Mouse (Mus musculus): ENCODE measurements around the gene Setd7. TPM values are rescaled to one million over a fixed set of nuclear protein-coding genes. Genes with fewer than 3 reads are reported as not detected.
A peak's percentile ranks its signal among the peaks of the same experiment; 100 is the strongest.

Gene Setd7
- polyA plus RNA-seq, 1 experiment from 2014 or later: 3.9 TPM

DNA sequence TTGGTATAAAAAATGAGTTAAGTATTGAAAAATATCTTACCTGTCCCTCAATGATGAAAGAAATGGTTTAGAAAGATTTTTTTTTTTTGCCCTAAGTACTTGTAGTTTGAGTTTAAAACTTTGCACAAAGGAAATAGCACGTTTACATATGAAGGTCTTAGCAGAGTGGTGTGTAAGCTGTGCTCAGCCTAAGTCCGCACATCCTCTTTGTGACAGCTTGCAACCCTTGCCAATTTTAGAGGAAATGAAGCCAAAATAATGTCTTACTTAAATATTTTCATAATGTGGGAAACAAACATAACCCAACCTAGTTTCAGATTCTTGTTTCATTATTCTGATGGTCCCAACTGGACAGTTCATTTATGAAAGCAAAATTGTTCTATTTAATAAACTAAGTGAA is 66.2 kb downstream of the Setd7 start:
- H3K9me3 ChIP-seq: no peaks in the 10 kb centered on the region
- H3K4me1 ChIP-seq: no peaks in the 10 kb centered on the region
- DNase-seq (ENCODE audit: low spot score): no peak
- no peak overlapping the region for H3K27ac ChIP-seq
- H3K27me3 ChIP-seq (ENCODE audit: insufficient read depth, poor library complexity, severe bottlenecking): no peaks in the 10 kb centered on the region
- WGBS: 91% methylated on average over 2 of the region's 2 CpGs
- peaks cover 19% of the 10 kb centered on the region for H3K36me3 ChIP-seq
- no peak overlapping the region for H3K4me3 ChIP-seq

DNA sequence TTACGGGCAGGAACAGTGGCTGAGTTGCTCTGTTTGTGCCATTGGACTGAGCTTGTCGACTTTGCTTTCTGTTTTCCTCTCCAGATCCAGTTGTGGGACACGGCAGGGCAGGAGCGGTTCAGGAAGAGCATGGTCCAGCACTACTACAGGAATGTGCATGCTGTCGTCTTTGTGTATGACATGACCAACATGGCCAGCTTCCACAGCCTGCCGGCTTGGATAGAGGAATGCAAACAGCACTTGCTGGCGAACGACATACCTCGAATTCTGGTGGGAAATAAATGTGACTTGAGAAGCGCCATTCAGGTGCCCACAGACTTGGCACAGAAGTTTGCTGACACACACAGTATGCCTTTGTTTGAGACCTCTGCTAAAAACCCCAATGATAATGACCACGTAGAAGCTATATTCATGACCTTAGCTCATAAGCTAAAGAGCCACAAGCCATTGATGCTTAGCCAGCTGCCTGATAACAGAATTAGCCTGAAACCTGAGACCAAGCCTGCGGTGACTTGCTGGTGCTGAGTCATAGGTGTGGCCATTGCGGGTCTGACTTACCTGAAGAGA is 67.3 kb downstream of the Setd7 start:
- no peak overlapping the region for H3K27ac ChIP-seq
- DNase-seq (ENCODE audit: low spot score): peak; percentile 75
- no peak overlapping the region for H3K4me3 ChIP-seq
- no peaks in the 10 kb centered on the region for H3K4me1 ChIP-seq
- H3K27me3 ChIP-seq (ENCODE audit: insufficient read depth, poor library complexity, severe bottlenecking): no peaks in the 10 kb centered on the region
- no peaks in the 10 kb centered on the region for H3K9me3 ChIP-seq
- 72% methylated on average over 13 of the region's 13 CpGs for WGBS
- peaks cover 19% of the 10 kb centered on the region for H3K36me3 ChIP-seq

DNA sequence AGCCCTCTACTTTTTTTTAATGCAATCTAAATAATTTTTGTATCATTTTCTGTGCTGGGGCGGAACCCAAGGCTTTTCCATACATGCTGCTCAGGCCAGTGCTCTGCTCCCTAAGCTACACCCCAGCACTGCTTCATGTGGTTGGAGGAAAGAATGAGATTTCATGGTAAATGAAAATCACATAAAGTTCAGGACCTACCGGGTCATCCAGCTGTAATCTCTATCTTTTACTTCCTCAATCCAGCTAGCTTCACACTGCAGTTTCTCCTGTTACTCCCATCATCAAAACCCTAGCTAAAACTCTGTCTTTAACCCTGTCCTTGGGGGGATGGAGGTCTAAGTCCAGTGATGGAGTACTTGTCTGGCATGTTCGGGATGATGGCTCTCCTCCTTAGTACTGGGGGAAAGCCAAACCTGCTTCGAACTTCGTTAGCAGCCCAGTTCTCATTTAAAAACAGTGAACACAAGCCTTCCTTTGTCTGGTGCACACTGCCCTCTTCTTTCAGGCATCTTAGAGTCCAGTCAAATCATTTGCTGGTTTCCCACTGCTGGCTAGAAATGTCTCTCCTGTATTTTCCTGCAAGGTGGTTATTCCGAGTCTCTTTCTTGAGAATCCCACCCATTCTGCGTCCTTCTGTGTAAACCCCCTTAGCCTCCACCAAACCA is 70.5 kb downstream of the Setd7 start:
- DNase-seq (ENCODE audit: low spot score): peak; percentile 50
- Histone ChIP-seq H3K4me1 (peaks cover 4% of the 10 kb centered on the region), H3K27me3 (ENCODE audit: insufficient read depth, poor library complexity, severe bottlenecking) (no peaks in the 10 kb centered on the region), H3K9me3 (no peaks in the 10 kb centered on the region), H3K27ac (no peak overlapping the region), H3K36me3 (peaks cover 25% of the 10 kb centered on the region), H3K4me3 (no peak overlapping the region)
- WGBS: 82% methylated on average over 7 of the region's 7 CpGs

DNA sequence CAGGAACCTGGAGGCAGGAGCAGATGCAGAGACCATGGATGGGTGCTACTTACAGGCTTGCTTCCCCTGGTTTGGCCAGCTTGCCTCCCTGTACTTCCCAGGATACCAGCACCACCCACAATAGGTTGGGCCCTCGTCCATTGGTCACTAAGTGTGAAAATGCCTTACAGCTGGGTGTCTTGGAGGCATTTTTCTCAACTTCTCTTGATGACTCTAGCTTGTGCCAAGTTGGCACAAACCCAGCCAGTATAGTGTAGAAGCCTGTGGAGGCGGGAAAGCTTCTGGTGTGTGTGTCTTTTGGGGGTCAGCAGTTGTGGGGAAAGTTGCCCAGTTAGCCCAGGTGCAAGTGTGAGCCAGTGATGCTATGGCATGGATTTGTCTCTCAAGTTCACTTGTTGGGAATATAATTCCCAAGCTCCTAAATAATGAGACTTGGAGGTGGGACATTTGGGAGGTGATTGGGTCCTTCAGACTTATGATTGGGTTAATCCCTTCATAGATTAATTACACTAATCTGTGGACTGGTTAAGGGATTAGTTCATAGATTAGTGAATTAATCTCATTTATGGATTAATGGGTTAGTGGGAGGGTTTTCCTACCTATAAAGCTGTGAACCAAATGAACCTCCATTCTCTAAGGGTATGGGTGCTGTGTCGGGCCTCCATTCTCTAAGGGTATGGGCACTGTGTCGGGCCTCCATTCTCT is 74.0 kb downstream of the Setd7 start:
- peak; percentile 68 for DNase-seq (ENCODE audit: low spot score)
- Histone ChIP-seq H3K9me3 (no peaks in the 10 kb centered on the region), H3K4me3 (no peak overlapping the region), H3K27ac (no peak overlapping the region), H3K36me3 (peaks cover 6% of the 10 kb centered on the region; the same call in 1 of the 2 replicates), H3K27me3 (ENCODE audit: insufficient read depth, poor library complexity, severe bottlenecking) (no peaks in the 10 kb centered on the region), H3K4me1 (peaks cover 16% of the 10 kb centered on the region)
- WGBS: 95% methylated on average over 4 of the region's 4 CpGs

DNA sequence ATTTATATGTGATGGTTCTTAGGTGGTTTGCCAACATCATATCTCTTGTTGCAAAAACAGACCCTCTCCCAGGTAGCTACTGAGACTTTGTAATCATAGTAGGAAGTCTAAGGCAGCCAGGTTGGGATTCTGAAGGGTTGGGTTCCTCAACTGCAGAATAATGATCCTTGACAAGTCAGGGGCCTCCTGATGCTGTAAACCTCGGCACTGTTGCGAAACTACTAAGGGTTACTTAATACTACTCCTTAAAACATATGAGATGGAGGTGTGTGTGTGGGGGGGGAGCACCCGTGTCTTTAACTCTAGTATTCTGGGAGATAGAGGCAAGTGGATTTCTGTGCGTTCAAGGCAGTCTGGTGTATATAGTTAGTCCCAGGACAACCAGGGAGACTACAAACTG is 75.3 kb downstream of the Setd7 start:
- no peak for DNase-seq (ENCODE audit: low spot score)
- H3K9me3 ChIP-seq: no peaks in the 10 kb centered on the region
- WGBS: 81% methylated on average over 4 of the region's 4 CpGs

DNA sequence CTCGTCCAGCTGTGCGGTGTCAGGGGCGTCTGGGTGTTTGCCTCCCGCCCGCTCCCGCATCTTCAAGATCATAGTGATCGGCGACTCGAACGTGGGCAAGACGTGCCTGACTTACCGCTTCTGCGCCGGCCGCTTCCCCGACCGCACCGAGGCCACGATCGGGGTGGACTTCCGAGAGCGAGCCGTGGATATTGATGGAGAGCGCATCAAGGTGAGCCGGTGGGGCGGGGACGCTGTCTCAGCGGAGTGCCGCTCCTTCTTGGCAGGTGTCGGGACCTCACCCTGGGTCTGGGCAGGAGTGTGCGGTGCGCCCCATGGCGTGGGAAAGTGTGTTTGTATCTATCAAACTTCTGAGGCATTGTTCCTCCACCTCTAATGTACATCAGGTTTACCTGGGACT is 76.3 kb downstream of the Setd7 start:
- no peaks in the 10 kb centered on the region for H3K9me3 ChIP-seq
- no peak for DNase-seq (ENCODE audit: low spot score)

More for the DNA sequence above, 75.3 kb downstream of the Setd7 start:
- H3K27me3 ChIP-seq (ENCODE audit: insufficient read depth, poor library complexity, severe bottlenecking): no peaks in the 10 kb centered on the region
- H3K36me3 ChIP-seq: peaks cover 6% of the 10 kb centered on the region; the same call in 1 of the 2 replicates
- peaks cover 16% of the 10 kb centered on the region for H3K4me1 ChIP-seq
- no peak overlapping the region for H3K27ac ChIP-seq
- peak overlapping the region; percentile 71 for H3K4me3 ChIP-seq

DNA sequence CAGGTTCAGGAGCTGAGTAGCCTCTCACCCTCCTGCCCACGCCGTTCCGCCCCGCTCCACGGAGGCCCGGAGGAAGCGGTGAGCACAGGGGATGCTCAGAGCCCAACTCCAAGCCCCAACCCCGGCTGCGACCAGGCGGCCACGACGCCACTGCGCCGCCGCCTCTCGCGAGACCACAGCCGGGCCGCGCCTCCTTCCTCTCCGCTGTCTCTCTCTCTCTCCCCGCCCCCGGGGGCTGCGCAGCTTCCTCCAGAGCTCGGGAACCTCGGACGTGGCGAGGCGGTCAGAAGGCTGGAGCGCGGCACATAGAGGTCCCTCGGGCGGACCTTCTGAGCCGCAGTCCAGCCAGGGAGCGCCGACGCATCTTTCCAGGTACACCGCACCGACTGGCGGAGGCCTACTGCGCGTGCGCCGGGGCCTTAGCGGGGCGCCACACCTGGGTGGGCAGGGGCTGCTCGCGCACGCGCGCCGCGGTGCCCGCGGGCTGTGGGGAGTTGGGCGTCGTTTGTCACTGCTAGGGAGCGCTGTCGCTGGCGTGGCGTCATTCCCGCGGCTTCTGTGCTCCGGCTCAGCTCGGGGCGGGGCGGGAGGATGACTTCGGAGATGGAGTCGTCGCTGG is 76.8 kb downstream of the Setd7 start, which contains the start of gene Rab33b:
Rab33b (plus strand) TSS at position 180 of the 619 bp plus-strand sequence.
- Histone ChIP-seq H3K4me1 (peaks cover 16% of the 10 kb centered on the region), H3K9me3 (no peaks in the 10 kb centered on the region), H3K36me3 (peaks cover 6% of the 10 kb centered on the region; the same call in 1 of the 2 replicates), H3K4me3 (peak within 1 kb of the TSS; percentile 71), H3K27ac (peak within 1 kb of the TSS; percentile 98), H3K27me3 (ENCODE audit: insufficient read depth, poor library complexity, severe bottlenecking) (no peaks in the 10 kb centered on the region)
- peak; percentile 99 for DNase-seq (ENCODE audit: low spot score)
- WGBS: under 1% methylated on average over 70 of the region's 70 CpGs

More for the DNA sequence above, 76.3 kb downstream of the Setd7 start:
- Histone ChIP-seq H3K27ac (peak overlapping the region; percentile 98), H3K4me3 (peak overlapping the region; percentile 71), H3K4me1 (peaks cover 16% of the 10 kb centered on the region), H3K36me3 (peaks cover 6% of the 10 kb centered on the region; the same call in 1 of the 2 replicates), H3K27me3 (ENCODE audit: insufficient read depth, poor library complexity, severe bottlenecking) (no peaks in the 10 kb centered on the region)
- WGBS: under 1% methylated on average over 33 of the region's 33 CpGs

DNA sequence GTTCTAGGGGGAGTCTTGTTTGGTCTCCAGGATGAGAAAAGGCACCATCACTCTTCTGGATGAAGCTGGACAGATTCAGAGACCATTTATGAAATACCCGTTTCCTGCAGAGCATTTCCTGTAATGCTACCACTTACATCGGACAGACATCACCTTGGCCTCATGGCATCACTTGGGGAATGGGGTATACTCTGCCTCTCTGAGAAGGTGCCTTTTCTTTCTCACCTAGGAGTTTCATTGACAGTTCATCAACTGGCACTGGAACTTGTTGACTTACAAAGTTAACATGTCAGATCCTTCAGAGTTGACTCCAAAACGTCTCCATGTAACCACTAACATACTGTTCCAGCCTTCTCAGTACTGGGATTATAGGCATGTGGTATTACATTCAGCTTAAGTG is 77.9 kb downstream of the Setd7 start:
- WGBS: 67% methylated on average over 3 of the region's 3 CpGs
- H3K4me1 ChIP-seq: peaks cover 16% of the 10 kb centered on the region
- H3K36me3 ChIP-seq: peaks cover 4% of the 10 kb centered on the region; the same call in 1 of the 2 replicates

DNA sequence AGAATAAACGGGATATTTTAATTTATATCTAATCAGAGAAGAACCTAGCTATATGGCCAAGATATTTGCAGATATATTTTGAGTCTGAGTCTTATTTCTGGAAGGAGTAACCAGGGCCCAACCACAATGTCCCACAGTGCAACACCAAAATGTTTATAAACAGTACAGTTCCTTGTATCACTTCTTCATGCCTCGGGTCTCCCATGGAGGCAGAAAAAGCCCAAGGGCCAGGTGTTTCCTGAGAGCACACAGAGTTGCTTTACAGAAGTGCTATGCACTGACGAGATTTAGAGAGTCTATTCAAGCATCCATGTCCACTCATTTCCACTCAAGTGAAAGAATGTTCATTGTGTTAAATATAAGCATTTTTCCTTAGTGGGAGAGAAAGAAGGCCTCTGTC is 78.8 kb downstream of the Setd7 start:
- WGBS: 58% methylated on average over 3 of the region's 3 CpGs
- DNase-seq (ENCODE audit: low spot score): no peak
- no peaks in the 10 kb centered on the region for H3K27me3 ChIP-seq (ENCODE audit: insufficient read depth, poor library complexity, severe bottlenecking)
- no peaks in the 10 kb centered on the region for H3K9me3 ChIP-seq
- no peak overlapping the region for H3K4me3 ChIP-seq
- H3K27ac ChIP-seq: no peak overlapping the region
- peaks cover 4% of the 10 kb centered on the region; the same call in 1 of the 2 replicates for H3K36me3 ChIP-seq
- H3K4me1 ChIP-seq: peaks cover 16% of the 10 kb centered on the region

More for the DNA sequence above, 77.9 kb downstream of the Setd7 start:
- peak overlapping the region; percentile 98 for H3K27ac ChIP-seq
- no peak for DNase-seq (ENCODE audit: low spot score)
- no peaks in the 10 kb centered on the region for H3K9me3 ChIP-seq
- peak overlapping the region; percentile 71 for H3K4me3 ChIP-seq
- no peaks in the 10 kb centered on the region for H3K27me3 ChIP-seq (ENCODE audit: insufficient read depth, poor library complexity, severe bottlenecking)

DNA sequence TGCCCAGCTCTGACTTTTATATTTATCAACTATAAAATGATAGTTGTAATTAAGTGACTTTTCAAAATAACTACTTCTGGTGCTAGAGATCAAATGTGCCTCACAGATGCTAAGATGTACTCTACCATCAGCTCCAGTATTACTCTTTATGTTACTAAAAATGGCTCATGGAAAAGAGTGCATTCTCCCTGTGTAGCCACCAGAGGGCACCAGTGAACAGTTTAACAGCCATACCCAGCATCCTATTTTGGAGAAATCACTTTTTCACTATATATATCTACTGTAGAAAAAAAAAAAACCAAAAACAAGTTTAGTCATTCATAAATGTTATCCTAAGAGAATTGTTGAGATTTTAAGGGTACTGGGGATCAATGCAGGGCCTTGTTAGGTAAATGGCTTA is 79.6 kb downstream of the Setd7 start:
- Histone ChIP-seq H3K4me3 (no peak overlapping the region), H3K4me1 (peaks cover 16% of the 10 kb centered on the region), H3K36me3 (no peaks in the 10 kb centered on the region), H3K27ac (no peak overlapping the region), H3K9me3 (no peaks in the 10 kb centered on the region), H3K27me3 (ENCODE audit: insufficient read depth, poor library complexity, severe bottlenecking) (no peaks in the 10 kb centered on the region)
- DNase-seq (ENCODE audit: low spot score): no peak

DNA sequence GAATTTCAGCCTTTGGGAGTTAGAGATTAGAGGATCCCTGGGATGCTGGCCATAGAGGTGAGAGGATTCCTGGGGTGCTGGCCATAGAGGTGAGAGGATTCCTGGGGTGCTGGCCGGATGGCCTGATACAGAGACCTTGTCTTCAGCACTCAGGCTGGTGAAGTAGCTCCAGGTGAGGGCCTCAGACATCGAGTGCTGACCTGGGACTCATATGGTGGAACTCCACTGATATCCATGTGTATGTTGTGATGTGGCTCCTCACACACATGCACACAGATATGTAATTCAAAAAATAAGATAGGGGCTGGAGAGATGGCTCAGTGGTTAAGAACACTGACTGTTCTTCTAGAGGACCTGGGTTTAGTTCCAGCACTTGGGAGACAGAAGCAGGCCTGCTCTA is 80.8 kb downstream of the Setd7 start:
- Histone ChIP-seq H3K27ac (no peak overlapping the region), H3K27me3 (ENCODE audit: insufficient read depth, poor library complexity, severe bottlenecking) (no peaks in the 10 kb centered on the region), H3K4me3 (no peak overlapping the region), H3K4me1 (peaks cover 9% of the 10 kb centered on the region), H3K9me3 (no peaks in the 10 kb centered on the region), H3K36me3 (no peaks in the 10 kb centered on the region)
- 32% methylated on average over 2 of the region's 2 CpGs for WGBS
- DNase-seq (ENCODE audit: low spot score): no peak

DNA sequence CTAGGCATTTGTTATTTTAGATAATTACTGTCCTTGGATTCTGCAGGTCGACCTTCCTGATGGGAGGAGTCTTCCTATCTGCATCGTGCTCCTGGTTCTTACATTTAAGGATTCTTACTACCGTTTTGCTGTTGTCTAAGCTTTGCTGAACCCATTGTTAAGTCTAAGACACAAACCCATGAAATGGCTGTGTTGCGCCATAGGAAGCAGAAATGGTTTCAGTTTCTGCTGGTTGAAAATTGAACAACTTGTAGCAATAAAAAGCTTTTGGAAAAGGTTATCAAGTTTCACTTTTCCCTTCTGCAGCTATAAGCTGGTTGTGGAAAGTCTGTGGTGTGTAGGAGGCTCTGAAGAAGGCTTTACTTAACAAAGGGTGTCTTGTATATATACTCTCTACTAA is 85.0 kb downstream of the Setd7 start:
- Histone ChIP-seq H3K4me3 (no peak overlapping the region), H3K27me3 (ENCODE audit: insufficient read depth, poor library complexity, severe bottlenecking) (no peaks in the 10 kb centered on the region), H3K27ac (no peak overlapping the region), H3K9me3 (no peaks in the 10 kb centered on the region), H3K4me1 (no peaks in the 10 kb centered on the region), H3K36me3 (peaks cover 37% of the 10 kb centered on the region)
- DNase-seq (ENCODE audit: low spot score): no peak
- WGBS: 77% methylated on average over 4 of the region's 4 CpGs

DNA sequence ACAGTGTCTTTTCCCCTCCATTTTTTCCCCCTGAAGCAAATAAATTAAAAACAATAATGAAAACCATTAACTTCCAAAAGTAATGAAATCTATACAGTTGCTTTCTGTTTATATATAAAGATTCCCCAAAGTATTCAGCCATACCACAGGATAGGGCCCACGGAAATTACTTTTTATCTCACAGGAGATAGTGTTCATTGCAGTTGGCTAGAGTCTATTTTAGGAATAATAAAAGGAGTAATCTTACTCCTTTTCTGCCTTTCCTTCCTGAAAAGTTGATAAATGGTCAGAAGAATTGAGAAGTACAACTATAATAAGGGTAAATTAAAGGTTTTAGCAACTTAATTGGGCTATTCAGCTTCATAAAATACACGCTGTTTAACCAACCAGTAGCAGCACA is 92.1 kb downstream of the Setd7 start:
- no peaks in the 10 kb centered on the region for H3K9me3 ChIP-seq
- no peaks in the 10 kb centered on the region for H3K4me1 ChIP-seq
- H3K36me3 ChIP-seq: peaks cover 88% of the 10 kb centered on the region
- H3K27ac ChIP-seq: no peak overlapping the region
- H3K27me3 ChIP-seq (ENCODE audit: insufficient read depth, poor library complexity, severe bottlenecking): no peaks in the 10 kb centered on the region
- WGBS: 76% methylated on average over 2 of the region's 2 CpGs
- H3K4me3 ChIP-seq: no peak overlapping the region
- no peak for DNase-seq (ENCODE audit: low spot score)
